Mouse (Mus musculus): ENCODE results near the gene Saxo1.

Gene Saxo1

GRCm38 (mm10) chr4:86529161-86529560, 29.0 kb downstream of the Saxo1 start:
- in situ Hi-C loops (cut with MboI, MseI) = no loop called here

- in situ Hi-C loops (cut with MboI, MseI) = no loop called here
Measured at GRCm38 (mm10) chr4:86527162-86528136, 30.7 kb downstream of the Saxo1 start.

- in situ Hi-C loops (cut with MboI, MseI) = no loop called here
Measured at GRCm38 (mm10) chr4:86524483-86524882, 33.6 kb downstream of the Saxo1 start.

- in situ Hi-C loops (cut with MboI, MseI) = no loop called here
Measured at GRCm38 (mm10) chr4:86523771-86524170, 34.4 kb downstream of the Saxo1 start.

GRCm38 (mm10) chr4:86520695-86521094, 37.4 kb downstream of the Saxo1 start:
- in situ Hi-C loops (cut with MboI, MseI) = no loop called here

- in situ Hi-C loops (cut with MboI, MseI) = no loop called here
Measured at GRCm38 (mm10) chr4:86519953-86520352, 38.2 kb downstream of the Saxo1 start.

- in situ Hi-C loops (cut with MboI, MseI) = no loop called here
Measured at GRCm38 (mm10) chr4:86504656-86505055, 53.5 kb downstream of the Saxo1 start.

- in situ Hi-C loops (cut with MboI, MseI) = loop anchor here (5.0 kb wide), 1 partner anchor 52 kb away; no protein-coding TSS in a partner anchor
Measured at GRCm38 (mm10) chr4:86499561-86499960, 58.6 kb downstream of the Saxo1 start.

- in situ Hi-C loops (cut with MboI, MseI) = loop anchor here (5.0 kb wide), 1 partner anchor 51 kb away; no protein-coding TSS in a partner anchor
Measured at GRCm38 (mm10) chr4:86498754-86499153, 59.4 kb downstream of the Saxo1 start.

- in situ Hi-C loops (cut with MboI, MseI) = no loop called here
Measured at GRCm38 (mm10) chr4:86489128-86489527, 69.0 kb downstream of the Saxo1 start.

GRCm38 (mm10) chr4:86486901-86487300, 71.2 kb downstream of the Saxo1 start:
- in situ Hi-C loops (cut with MboI, MseI) = no loop called here

- in situ Hi-C loops (cut with MboI, MseI) = no loop called here
Measured at GRCm38 (mm10) chr4:86486491-86486890, 71.6 kb downstream of the Saxo1 start.

GRCm38 (mm10) chr4:86485052-86485451, 73.1 kb downstream of the Saxo1 start:
- in situ Hi-C loops (cut with MboI, MseI) = no loop called here

- in situ Hi-C loops (cut with MboI, MseI) = no loop called here
Measured at GRCm38 (mm10) chr4:86483686-86484085, 74.4 kb downstream of the Saxo1 start.

- in situ Hi-C loops (cut with MboI, MseI) = no loop called here
Measured at GRCm38 (mm10) chr4:86483013-86483615, 75.0 kb downstream of the Saxo1 start.

GRCm38 (mm10) chr4:86480891-86481290, 77.2 kb downstream of the Saxo1 start:
- in situ Hi-C loops (cut with MboI, MseI) = no loop called here

- in situ Hi-C loops (cut with MboI, MseI) = no loop called here
Measured at GRCm38 (mm10) chr4:86464808-86465207, 93.3 kb downstream of the Saxo1 start.

GRCm38 (mm10) chr4:86450468-86450867, 107.7 kb downstream of the Saxo1 start:
- in situ Hi-C loops (cut with MboI, MseI) = no loop called here

GRCm38 (mm10) chr4:86436336-86436735, 121.8 kb downstream of the Saxo1 start:
- in situ Hi-C loops (cut with MboI, MseI) = no loop called here

GRCm38 (mm10) chr4:86435631-86436030, 122.5 kb downstream of the Saxo1 start:
- in situ Hi-C loops (cut with MboI, MseI) = no loop called here

- in situ Hi-C loops (cut with MboI, MseI) = no loop called here
Measured at GRCm38 (mm10) chr4:86428091-86428745, 129.9 kb downstream of the Saxo1 start.

- in situ Hi-C loops (cut with MboI, MseI) = no loop called here
Measured at GRCm38 (mm10) chr4:86427312-86427711, 130.8 kb downstream of the Saxo1 start.
